Mouse (Mus musculus) C2C12 (cell line): Measurements from ENCODE around the gene Fam122c.

Experiments used
- CEBPB ChIP-seq: IDR thresholded peaks from one replicate; pipeline ENCODE4 v1.6.1; 2011; ENCODE audit warnings: low read depth, mild to moderate bottlenecking, control low read depth, moderate library complexity
- CTCF ChIP-seq: IDR thresholded peaks from one replicate; pipeline ENCODE4 v1.5.1; 2011; ENCODE audit not compliant: control insufficient read depth, insufficient read depth, insufficient read length
- MAX ChIP-seq: IDR thresholded peaks from one replicate; pipeline ENCODE4 v1.6.1; 2011; ENCODE audit warnings: mild to moderate bottlenecking, control low read depth
- MYOG ChIP-seq: IDR thresholded peaks from one replicate; pipeline ENCODE4 v1.6.1; 2011; ENCODE audit not compliant: control insufficient read depth, insufficient read length; ENCODE audit errors: extremely low read depth

- no peak for TF ChIP-seq CTCF
- no peak for TF ChIP-seq MAX
- TF ChIP-seq MYOG, result no peak
- no peak for TF ChIP-seq CEBPB
Measured at GRCm38 (mm10) chrX:53369534-53370365, 96.5 kb downstream of the Fam122c start.
